Mouse (Mus musculus) cortical plate, adult 2 months (tissue): ENCODE results near the gene Ppp1r3g. TPM values are rescaled to one million over a fixed set of nuclear protein-coding genes. Genes with fewer than 3 reads are reported as not detected.
"Not testable (repeated sequence)": the region's sequence is repeated elsewhere in the genome, so short reads cannot be mapped to it uniquely, and the experiment has no call there.

Experiments used
- H3K27ac ChIP-seq: fragments of 200-500 bp; 2 replicates; pipeline ENCODE4 v1.5.1; 2012; ENCODE audit warnings: low read length, control low read depth, inconsistent platforms; ENCODE audit not compliant: insufficient read depth
- H3K4me1 ChIP-seq: fragments of 200-500 bp; 2 replicates; pipeline ENCODE4 v1.6.1; 2011; ENCODE audit warnings: low read length; ENCODE audit not compliant: control insufficient read depth, insufficient read depth
- H3K4me3 ChIP-seq: fragments of 200-500 bp; 2 replicates; pipeline ENCODE4 v1.5.1; 2011; ENCODE audit warnings: mild to moderate bottlenecking, low read length, control low read depth; ENCODE audit not compliant: insufficient read depth
- CTCF ChIP-seq: fragments of 200-500 bp; IDR thresholded peaks from 2 replicates; pipeline ENCODE4 v1.5.1; 2011; ENCODE audit warnings: mild to moderate bottlenecking, control low read depth, low read length; ENCODE audit not compliant: insufficient read depth; ENCODE audit errors: extremely low read depth
- POLR2A ChIP-seq: fragments of 200-500 bp; IDR thresholded peaks from 2 replicates; pipeline ENCODE4 v1.6.1; 2011; ENCODE audit warnings: mild to moderate bottlenecking, low read length, control low read depth; ENCODE audit not compliant: insufficient read depth; ENCODE audit errors: extremely low read depth
- polyA plus RNA-seq: library from polyadenylated mRNA; depleted of rRNA; stranded (reverse); fragments of >200 nt; gene quantifications from 2 replicates; pipeline ENCODE4 v1.2.3, GENCODE M21; 2012

The Ppp1r3g gene
- polyA plus RNA-seq, 1 experiment = 11.9 TPM

DNA sequence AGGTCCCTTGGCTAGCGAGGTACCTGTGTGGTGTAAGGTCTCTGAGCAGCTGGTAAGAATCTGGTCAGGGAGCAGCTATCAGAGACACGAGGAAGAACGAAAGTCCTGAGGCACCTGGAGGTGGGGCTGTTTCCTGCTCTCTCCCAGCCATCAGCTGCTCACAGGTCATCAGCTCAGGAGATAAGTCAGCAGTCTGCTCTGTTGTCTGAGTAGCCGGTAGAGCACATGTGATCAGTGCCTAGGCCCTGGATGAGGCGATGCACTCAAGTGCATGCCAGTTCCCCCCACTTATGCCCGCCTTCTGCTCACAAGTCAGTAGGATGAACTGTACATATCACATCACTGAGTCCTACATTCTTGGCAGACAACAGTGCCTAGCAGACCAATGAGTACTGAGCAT, 24.3 kb downstream of the Ppp1r3g start:
- TF ChIP-seq POLR2A (no peak), CTCF (no peak)
- Histone ChIP-seq H3K4me3 (no peak overlapping the region), H3K27ac (no peak overlapping the region), H3K4me1 (peaks cover 2% of the 10 kb centered on the region)

DNA sequence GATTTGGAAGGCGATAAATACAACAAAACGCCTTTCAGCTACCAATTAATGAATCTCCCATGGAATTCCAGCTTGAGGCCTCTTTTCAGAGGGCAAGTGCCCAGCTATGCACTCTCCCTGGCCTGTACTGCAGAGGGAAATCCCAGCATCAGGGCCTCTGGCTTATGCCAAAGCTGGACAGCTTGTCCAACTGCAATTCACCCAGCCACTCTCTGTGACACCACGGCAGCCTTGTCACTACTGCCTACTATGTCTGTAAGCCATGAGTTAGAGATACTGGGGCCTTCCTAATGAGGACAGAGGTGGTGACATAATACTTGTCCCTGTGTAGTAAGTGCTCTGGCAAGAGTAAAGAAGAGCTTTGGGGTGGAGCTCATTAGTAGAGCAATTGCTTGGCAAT, 30.7 kb downstream of the Ppp1r3g start:
- H3K27ac ChIP-seq = no peak overlapping the region
- no peak for TF ChIP-seq CTCF
- no peak for TF ChIP-seq POLR2A
- H3K4me3 ChIP-seq = no peak overlapping the region
- H3K4me1 ChIP-seq = peaks cover 1% of the 10 kb centered on the region

DNA sequence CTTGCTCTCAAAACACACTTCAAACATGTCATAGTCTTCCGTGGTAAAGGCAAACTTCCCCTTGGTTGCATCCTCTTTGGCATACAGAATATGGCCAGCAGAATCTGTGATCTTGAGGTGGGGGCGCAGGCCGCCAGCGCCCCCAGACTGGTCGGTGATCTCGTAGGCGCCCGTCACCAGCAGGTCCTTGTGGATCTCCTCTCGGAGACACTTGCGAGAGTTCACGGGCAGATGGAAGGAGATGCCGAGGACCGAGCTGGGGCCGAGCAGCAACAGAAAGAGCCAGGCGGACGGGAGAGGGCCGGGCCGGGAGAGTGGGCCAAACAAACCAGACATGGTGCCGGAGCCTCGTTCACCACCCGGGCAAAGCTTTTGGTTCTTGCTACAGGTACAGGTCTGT, 32.5 kb downstream of the Ppp1r3g start:
- H3K27ac ChIP-seq, H3K4me3 ChIP-seq, H3K4me1 ChIP-seq: not testable (repeated sequence)

DNA sequence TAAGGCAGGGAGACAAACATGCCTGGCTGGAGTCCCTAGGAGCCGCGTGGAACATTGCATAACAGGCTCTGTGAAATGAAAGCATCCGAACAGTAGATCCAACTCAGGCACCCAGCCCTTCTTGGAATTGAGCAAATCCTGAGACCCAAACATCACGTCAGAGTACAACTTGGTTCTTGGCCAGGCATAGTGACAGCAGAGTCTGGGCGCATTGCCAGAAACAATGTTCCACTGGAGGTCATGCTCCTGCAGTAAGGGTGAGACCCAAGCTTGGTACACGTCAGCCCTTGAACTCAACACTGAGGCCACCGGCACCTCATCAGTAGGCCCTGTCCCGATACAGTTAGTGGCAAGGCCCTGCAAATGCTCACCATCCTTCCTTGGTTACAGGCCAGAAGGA, 35.4 kb downstream of the Ppp1r3g start:
- TF ChIP-seq POLR2A (no peak), CTCF (no peak)
- Histone ChIP-seq H3K4me3 (no peak overlapping the region), H3K27ac (no peak overlapping the region), H3K4me1 (peaks cover 1% of the 10 kb centered on the region; the same call in 1 of the 2 replicates)

DNA sequence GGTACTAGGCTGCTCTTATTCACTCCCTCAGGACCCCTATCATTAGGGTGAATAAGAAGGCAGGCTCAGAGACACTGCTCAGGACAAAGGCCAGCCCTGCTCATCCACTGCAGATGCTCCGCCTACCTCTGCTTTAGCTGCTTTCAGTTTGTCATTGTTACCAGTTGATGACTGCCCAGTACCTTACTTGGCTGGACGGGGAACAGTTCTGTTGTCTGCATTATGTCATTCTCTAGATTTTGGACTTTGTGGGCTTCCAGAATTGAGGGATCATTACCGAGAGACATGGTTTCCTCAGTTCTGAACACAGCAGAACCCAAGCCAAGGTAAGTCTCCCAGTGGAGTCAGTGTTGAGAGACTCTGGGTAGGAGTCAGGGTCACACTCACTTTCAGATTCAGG, 36.6 kb downstream of the Ppp1r3g start:
- H3K27ac ChIP-seq = no peak overlapping the region
- no peak overlapping the region for H3K4me3 ChIP-seq
- peaks cover 1% of the 10 kb centered on the region; the same call in 1 of the 2 replicates for H3K4me1 ChIP-seq
- TF ChIP-seq POLR2A (no peak), CTCF (no peak)

DNA sequence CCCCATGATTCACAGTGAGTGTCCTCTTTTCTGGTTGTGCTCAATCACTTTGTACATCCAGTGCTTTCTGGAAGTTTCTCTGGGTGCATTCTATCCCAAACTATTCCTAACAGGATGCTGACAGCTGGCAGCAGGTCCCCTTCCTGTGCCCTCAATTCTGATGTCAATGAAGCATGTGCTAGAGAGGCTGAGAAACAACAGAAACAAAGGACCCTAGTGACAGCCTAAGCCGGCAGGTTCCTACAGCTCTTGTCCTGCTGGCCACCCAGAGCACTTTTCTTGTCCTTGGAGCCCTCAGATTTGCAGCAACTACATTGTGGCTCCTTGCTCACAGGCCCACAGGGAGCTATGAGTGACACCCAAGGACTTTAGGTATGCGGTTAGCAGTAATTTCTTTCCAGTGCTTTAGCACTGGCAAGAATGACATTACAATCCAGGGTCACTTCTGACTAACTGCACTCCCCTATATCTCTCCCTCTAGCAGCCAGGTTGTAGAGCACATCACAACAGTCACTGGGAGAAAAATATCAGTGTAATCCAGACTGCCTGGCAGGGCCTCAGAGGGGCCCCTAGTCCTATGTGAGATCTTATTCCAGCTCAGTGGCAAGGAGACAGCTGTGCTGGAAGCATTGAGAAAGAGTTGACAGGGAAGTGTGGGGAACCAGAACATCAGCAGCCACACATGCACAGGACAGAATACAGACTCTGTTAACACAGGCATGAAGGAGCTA, 37.2 kb downstream of the Ppp1r3g start:
- Histone ChIP-seq H3K4me1 (peaks cover 1% of the 10 kb centered on the region; the same call in 1 of the 2 replicates), H3K4me3 (no peak overlapping the region), H3K27ac (peak overlapping the region; percentile 45)
- no peak for TF ChIP-seq CTCF

DNA sequence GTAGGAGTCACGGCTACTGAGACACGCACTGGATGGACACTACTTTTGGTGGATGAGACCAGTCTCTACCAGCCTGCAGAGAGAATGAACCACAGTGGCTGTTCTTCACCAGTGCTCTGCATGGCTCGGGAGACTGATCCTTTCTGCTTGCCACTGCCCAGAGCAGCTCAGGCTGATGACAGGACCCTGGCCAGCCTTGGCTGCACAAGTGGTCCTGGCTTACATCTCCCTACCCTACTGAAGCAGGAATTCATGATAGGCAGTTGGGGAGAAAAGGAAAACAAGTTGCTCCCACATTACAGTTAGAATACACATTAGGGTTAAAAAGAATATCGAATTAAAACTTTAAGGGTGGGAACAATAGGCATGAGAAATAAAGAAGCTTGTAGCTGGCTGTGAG, 39.0 kb downstream of the Ppp1r3g start:
- Histone ChIP-seq H3K4me3 (no peak overlapping the region), H3K27ac (no peak overlapping the region), H3K4me1 (peaks cover 1% of the 10 kb centered on the region; the same call in 1 of the 2 replicates)
- TF ChIP-seq CTCF (no peak), POLR2A (no peak)

DNA sequence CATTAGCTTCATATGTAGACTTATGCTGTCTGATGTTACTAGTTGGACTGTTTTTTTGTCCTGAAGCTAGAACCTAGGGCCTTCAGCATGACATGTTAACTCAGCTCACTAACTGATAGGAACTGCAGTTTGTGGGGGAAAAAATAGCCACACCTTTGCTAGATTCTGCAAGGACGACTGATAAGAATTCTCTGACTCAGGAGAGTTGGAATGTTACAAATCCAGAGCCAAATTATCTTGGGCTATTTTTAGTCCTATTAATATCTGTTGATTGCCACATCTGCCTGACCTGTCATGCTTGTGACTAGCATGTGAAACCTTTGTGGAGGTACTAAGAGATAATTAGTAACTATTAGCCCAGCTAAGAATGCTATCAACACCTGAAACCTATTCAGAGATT, 42.2 kb downstream of the Ppp1r3g start:
- Histone ChIP-seq H3K27ac (no peak overlapping the region), H3K4me1 (no peaks in the 10 kb centered on the region), H3K4me3 (no peak overlapping the region)
- TF ChIP-seq POLR2A (no peak), CTCF (no peak)

DNA sequence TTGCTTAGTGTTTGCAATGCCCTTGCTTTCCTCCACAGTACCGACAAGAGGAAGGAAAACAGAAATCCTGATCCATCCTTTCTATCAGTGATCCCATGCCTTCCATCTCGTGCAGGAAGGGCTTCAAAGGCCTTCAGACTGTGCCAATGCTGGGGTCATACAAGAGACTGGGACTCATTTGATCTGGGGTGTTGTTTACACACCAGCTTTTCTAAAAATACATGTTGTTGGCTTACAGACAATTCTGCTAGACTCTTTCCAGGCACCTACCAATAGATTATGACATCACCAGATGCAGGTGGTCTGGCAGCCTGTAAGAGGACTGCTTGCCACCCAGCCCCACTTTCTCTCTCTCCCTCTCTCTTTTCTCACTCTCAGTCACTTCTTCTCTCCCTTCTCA, 51.3 kb downstream of the Ppp1r3g start:
- no peak for TF ChIP-seq POLR2A
- no peak for TF ChIP-seq CTCF
- Histone ChIP-seq H3K4me3 (no peak overlapping the region), H3K4me1 (no peaks in the 10 kb centered on the region), H3K27ac (no peak overlapping the region)

DNA sequence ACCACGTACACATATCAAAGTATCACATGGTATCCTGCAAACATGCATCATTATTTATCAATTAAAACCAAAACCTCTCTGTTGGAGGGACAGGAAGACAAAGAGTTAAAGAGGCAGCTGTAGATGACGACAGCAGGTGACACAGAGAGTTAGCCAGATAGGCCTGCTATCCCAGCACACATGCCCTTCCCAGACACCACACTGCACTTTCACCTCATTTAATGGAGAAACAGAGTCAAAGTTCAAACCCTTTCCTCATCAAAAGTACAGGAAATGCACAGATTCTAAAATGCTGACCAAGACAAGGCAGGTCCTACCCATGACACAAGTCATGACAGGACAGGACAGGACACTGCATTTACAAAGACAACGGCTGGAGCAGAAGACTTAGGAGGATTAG, 57.0 kb downstream of the Ppp1r3g start:
- TF ChIP-seq CTCF = no peak
- TF ChIP-seq POLR2A = no peak
- peaks cover 7% of the 10 kb centered on the region for H3K4me1 ChIP-seq
- no peak overlapping the region for H3K27ac ChIP-seq
- H3K4me3 ChIP-seq = no peak overlapping the region
